Mouse (Mus musculus) stomach, embryonic 15.5 days (tissue): ENCODE results near the gene Olfr675. TPM values are rescaled to one million over a fixed set of nuclear protein-coding genes. Genes with fewer than 3 reads are reported as not detected.
"Not testable (repeated sequence)": the region's sequence is repeated elsewhere in the genome, so short reads cannot be mapped to it uniquely, and the experiment has no call there.

ENCODE experiments used
- ATAC-seq: fragments of 200-750 bp; cut with Nextera tagmentation; 2 replicates; pipeline ENCODE4 v1.8.0; 2017; ENCODE audit warnings: low read depth, moderate number of reproducible peaks, moderate TSS enrichment; ENCODE audit not compliant: insufficient read depth, low FRiP score
- H3K27ac ChIP-seq: fragments of 300-500 bp; sonication (generic); 2 replicates; pipeline ENCODE4 v1.5.1; 2015; ENCODE audit warnings: mild to moderate bottlenecking, inconsistent platforms
- H3K27me3 ChIP-seq: fragments of 300-500 bp; sonication (generic); replicated peaks from 2 replicates; pipeline ENCODE4 v1.6.1; 2015; ENCODE audit warnings: inconsistent platforms
- H3K36me3 ChIP-seq: fragments of 300-500 bp; sonication (generic); 2 replicates; pipeline ENCODE4 v1.6.1; 2015; ENCODE audit warnings: inconsistent platforms
- H3K4me1 ChIP-seq: fragments of 300-500 bp; sonication (generic); 2 replicates; pipeline ENCODE4 v1.6.1; 2015; ENCODE audit warnings: inconsistent platforms
- H3K4me2 ChIP-seq: fragments of 300-500 bp; sonication (generic); 2 replicates; pipeline ENCODE4 v1.6.1; 2015; ENCODE audit warnings: mild to moderate bottlenecking, inconsistent platforms
- H3K4me3 ChIP-seq: fragments of 300-500 bp; sonication (generic); replicated peaks from 2 replicates; pipeline ENCODE4 v1.5.1; 2015; ENCODE audit warnings: inconsistent platforms
- H3K9ac ChIP-seq: fragments of 300-500 bp; sonication (generic); 2 replicates; pipeline ENCODE4 v1.6.1; 2015; ENCODE audit warnings: inconsistent platforms
- H3K9me3 ChIP-seq: fragments of 300-500 bp; sonication (generic); 2 replicates; pipeline ENCODE4 v1.6.1; 2016; ENCODE audit warnings: inconsistent platforms
- WGBS: fragments of 180-500 bp; shearing (Covaris S2); methylation state at CpG from one replicate; pipeline ENCODE4 v1.1.7; 2015; 5-methylcytosine and 5-hydroxymethylcytosine counted together
- polyA plus RNA-seq: library from polyadenylated mRNA; unstranded; fragments of >200 nt; fragmentation: Nextera tagmentation; extraction: Ambion mirVana; gene quantifications from 2 replicates; pipeline ENCODE4 v1.2.1, GENCODE M21; 2015

Gene Olfr675
- polyA plus RNA-seq: not detected in 2 replicates

DNA sequence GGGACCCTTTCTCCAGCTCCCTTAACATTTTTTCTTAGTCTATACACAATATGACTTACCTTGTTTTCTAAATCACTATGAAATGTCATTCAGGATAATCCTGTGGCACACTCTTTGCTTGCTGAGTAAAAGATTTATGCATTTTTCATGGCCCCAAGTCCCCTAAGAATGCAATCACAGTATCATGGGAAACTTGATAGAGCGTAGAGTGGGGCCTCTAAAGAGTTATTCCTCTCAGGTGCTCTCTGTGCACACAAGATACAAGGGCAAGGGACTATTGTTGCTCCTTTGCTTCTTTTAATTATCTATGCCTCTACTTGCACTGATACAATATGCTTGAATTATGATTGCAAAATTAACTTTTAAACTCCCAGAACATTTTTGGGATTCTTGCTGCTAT lies at the start of gene Olfr675:
Olfr675 (minus strand) TSS at position 101 of the 400 bp plus-strand sequence.
- no peak for ATAC-seq
- Histone ChIP-seq H3K4me1 (no peaks in the 10 kb centered on the region), H3K9me3 (no peaks in the 10 kb centered on the region), H3K4me2 (no peak within 1 kb of the TSS), H3K27me3 (no peaks in the 10 kb centered on the region), H3K4me3 (no peak within 1 kb of the TSS), H3K27ac (no peak within 1 kb of the TSS), H3K9ac (no peak within 1 kb of the TSS), H3K36me3 (no peaks in the 10 kb centered on the region)
- WGBS: 84% methylated on average over 1 of the region's 1 CpGs

DNA sequence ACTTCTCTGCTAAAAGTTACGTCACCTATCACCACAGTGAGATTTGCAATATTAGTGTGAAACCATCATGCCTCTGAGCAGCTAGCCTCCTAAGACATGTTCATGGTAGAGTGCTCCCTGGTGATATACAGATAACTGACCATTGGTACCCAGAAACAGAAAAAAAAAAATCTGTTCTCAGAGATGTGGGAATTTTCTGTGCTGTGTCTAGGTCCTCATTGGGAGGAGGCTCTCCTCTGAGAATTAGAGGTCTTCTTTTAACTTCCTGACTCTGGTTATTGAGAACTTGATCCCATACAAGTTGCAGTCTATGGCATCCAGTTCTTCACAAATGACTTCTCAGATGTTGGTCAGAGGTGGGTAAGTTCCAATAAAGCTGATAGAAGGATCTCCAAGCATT lies 35.9 kb upstream of the Olfr675 start, which contains the start of gene Olfr678:
Olfr678 (plus strand) TSS at position 301 of the 400 bp plus-strand sequence.
- Histone ChIP-seq H3K4me1 (no peaks in the 10 kb centered on the region), H3K36me3 (no peaks in the 10 kb centered on the region), H3K4me2 (no peak within 1 kb of the TSS), H3K9me3 (no peaks in the 10 kb centered on the region), H3K27ac (no peak within 1 kb of the TSS), H3K4me3 (no peak within 1 kb of the TSS), H3K27me3 (no peaks in the 10 kb centered on the region), H3K9ac (no peak within 1 kb of the TSS)
- 80% methylated on average over 1 of the region's 1 CpGs for WGBS
- ATAC-seq: no peak

DNA sequence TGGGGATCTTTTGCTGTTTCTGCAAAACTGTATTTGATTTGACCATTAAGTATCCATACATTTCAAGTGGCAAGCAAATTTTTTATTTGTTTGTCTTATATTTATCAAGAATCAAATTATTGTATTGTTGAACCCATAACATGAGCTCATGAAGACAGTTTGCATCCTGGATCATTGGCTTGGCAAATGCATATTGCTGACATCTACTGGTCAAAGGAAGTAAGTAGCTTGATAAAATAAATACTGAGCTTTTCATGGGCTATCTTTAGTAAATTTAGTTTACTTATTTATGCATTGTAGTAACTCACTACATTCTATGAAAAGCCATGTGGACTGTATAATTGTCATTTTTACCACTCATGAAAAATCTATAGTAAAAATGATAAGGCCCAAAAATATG lies 30.7 kb upstream of the Olfr675 start:
- no peak for ATAC-seq
- no peak overlapping the region for H3K9ac ChIP-seq
- H3K27ac ChIP-seq: no peak overlapping the region
- H3K9me3 ChIP-seq: no peaks in the 10 kb centered on the region
- H3K4me1 ChIP-seq: no peaks in the 10 kb centered on the region
- H3K27me3 ChIP-seq: no peaks in the 10 kb centered on the region
- H3K4me3 ChIP-seq: no peak overlapping the region
- H3K4me2 ChIP-seq: no peak overlapping the region
- no peaks in the 10 kb centered on the region for H3K36me3 ChIP-seq

DNA sequence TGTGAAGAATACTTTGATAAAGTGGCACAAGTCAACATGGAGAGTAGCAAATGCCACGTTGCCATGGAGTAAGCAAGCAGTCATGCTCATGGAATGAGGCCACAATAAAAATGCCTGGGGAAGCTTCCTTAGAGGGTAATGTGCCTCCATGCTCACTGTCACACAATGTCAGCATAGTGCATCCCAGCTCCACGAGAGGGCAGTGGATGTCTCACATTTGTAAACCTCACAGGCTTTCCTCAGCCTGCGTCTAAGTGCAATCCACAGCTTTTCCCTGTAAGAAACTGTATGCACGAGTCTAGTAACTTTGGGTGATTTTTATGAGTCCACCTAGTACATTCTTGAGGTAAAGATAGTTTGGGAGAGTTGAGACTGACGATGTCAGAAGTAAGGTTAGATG lies 5.6 kb upstream of the Olfr675 start:
- not testable (repeated sequence) for H3K9ac ChIP-seq, H3K4me1 ChIP-seq, ATAC-seq, H3K27me3 ChIP-seq, H3K36me3 ChIP-seq, H3K9me3 ChIP-seq, H3K27ac ChIP-seq, H3K4me2 ChIP-seq, H3K4me3 ChIP-seq
- WGBS: 48% methylated on average over 5 of the region's 5 CpGs

DNA sequence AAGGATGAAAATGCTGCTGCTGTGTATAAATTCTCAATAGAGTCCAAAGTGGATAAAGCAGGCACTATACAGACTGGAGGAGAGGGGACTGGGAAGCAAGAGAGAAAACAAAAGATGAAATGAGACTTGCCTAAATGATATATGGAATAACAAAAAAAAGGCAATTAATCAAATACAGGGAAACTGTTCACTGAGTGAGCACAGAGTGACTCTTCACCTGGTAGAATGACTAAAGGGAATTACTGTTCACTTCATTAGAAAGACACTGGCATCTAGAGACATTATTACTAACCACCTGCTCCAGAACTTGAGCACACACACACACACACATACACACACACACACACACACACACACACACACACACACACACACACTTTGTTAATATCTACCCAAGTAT lies 4.1 kb upstream of the Olfr675 start, which contains the start of gene Olfr676:
Olfr676 (plus strand) TSS at position 301 of the 400 bp plus-strand sequence.
- ATAC-seq: no peak
- Histone ChIP-seq H3K27ac (no peak within 1 kb of the TSS), H3K9me3 (no peaks in the 10 kb centered on the region), H3K4me1 (no peaks in the 10 kb centered on the region), H3K9ac (no peak within 1 kb of the TSS), H3K4me2 (no peak within 1 kb of the TSS), H3K36me3 (no peaks in the 10 kb centered on the region), H3K4me3 (no peak within 1 kb of the TSS), H3K27me3 (no peaks in the 10 kb centered on the region)

DNA sequence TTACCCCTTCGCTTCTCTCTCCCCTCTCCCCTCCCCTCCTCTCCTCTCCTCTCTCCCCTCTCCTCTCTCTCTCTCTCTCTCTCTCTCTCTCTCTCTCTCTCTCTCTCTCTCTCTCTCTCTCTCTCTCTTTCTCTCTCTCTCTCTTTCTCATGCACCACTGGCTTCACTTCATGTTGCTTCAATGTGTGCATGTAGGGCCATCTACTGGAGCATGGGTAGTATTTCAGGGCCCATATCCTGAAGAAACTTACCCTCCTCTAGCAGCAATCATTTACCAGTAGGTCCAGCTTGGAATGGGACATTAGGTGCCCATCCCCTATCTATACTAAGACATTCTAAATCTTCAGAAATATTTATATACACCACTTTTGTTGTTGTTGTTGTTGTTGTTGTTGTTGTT lies 5.7 kb downstream of the Olfr675 start:
- 60% methylated on average over 1 of the region's 1 CpGs for WGBS
- no peaks in the 10 kb centered on the region for H3K4me1 ChIP-seq
- no peak overlapping the region for H3K9ac ChIP-seq
- H3K27me3 ChIP-seq: no peaks in the 10 kb centered on the region
- no peaks in the 10 kb centered on the region for H3K9me3 ChIP-seq
- H3K4me2 ChIP-seq: no peak overlapping the region
- no peak overlapping the region for H3K4me3 ChIP-seq
- no peak for ATAC-seq
- H3K27ac ChIP-seq: no peak overlapping the region
- H3K36me3 ChIP-seq: no peaks in the 10 kb centered on the region

DNA sequence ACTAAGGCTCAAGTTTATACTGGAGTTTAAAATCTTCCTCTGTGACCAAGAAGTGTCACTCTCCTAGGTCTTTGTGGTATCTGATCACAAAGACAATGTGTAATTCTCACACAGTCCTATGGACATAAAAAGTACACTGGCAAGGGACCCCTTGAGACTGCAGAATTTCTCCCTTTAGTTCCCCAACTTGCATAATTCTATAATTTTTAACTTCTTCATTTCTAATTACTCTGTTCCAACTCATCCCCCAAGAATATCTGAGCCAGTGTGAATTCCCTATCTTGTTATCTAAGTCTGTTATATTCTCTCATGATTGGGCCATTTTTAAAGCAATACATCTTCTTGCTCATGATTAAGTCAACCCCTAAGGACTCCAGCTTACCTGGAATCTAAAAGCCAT lies 26.3 kb downstream of the Olfr675 start, which contains the start of gene Olfr672:
Olfr672 (minus strand) TSS at position 101 of the 400 bp plus-strand sequence.
- Histone ChIP-seq H3K27me3 (no peaks in the 10 kb centered on the region), H3K4me3 (no peak within 1 kb of the TSS), H3K36me3 (no peaks in the 10 kb centered on the region), H3K4me2 (no peak within 1 kb of the TSS), H3K9me3 (no peaks in the 10 kb centered on the region), H3K4me1 (no peaks in the 10 kb centered on the region), H3K27ac (no peak within 1 kb of the TSS), H3K9ac (no peak within 1 kb of the TSS)
- no peak for ATAC-seq

DNA sequence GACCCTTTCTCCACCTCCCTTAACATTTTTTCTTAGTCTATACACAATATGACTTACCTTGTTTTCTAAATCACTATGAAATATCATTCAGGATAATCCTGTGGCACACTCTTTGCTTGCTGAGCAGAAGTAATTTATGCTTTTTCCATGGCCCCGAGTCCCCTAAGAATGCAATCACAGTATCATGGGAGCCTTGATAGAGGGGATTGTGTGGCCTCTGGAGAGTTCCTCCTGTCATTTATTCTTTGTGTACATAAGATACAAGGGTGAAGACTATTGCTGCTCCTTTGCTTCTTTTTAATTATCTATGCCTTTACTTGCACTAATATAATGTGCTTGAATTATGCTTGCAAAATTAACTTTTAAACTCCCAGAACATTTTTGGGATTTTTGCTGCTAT lies 49.2 kb downstream of the Olfr675 start, which contains the start of gene Olfr671:
Olfr671 (minus strand) TSS at position 101 of the 400 bp plus-strand sequence.
- no peak within 1 kb of the TSS for H3K27ac ChIP-seq
- H3K4me2 ChIP-seq: no peak within 1 kb of the TSS
- H3K4me1 ChIP-seq: no peaks in the 10 kb centered on the region
- H3K9me3 ChIP-seq: no peaks in the 10 kb centered on the region
- no peaks in the 10 kb centered on the region for H3K27me3 ChIP-seq
- ATAC-seq: no peak
- H3K4me3 ChIP-seq: no peak within 1 kb of the TSS
- no peaks in the 10 kb centered on the region for H3K36me3 ChIP-seq
- H3K9ac ChIP-seq: no peak within 1 kb of the TSS
- WGBS: 58% methylated on average over 1 of the region's 1 CpGs

DNA sequence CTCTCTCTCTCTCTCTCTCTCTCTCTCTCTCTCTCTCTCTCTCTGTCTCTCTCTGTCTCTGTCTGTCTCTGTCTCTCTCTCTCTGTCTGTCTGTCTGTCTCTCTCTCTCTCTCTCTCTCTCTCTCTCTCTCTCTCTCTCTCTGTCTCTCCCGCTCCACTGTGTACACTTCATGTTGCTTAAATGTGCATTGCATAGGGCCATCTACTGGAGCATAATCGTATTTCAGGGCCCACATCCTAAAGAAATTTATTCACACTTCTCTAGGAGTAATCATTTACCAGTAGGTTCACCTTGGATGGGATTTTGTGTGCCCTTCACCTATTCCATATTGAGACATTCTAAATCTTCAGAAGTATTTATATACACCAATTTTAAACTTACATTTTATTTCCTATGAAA lies 55.8 kb downstream of the Olfr675 start:
- not testable (repeated sequence) for H3K36me3 ChIP-seq, H3K9ac ChIP-seq, H3K9me3 ChIP-seq, ATAC-seq, H3K4me2 ChIP-seq, H3K4me3 ChIP-seq, H3K27ac ChIP-seq, H3K27me3 ChIP-seq, H3K4me1 ChIP-seq
- WGBS: 69% methylated on average over 2 of the region's 2 CpGs

Other genes with a start within 250 kb of the Olfr675 start
- gene Usp17lb, start 185.9 kb downstream of the Olfr675 start, polyA plus RNA-seq: not detected in 2 replicates
- not detected in 2 replicates for gene Usp17la, start 171.5 kb downstream of the Olfr675 start, polyA plus RNA-seq
- gene Olfr665, start 150.4 kb downstream of the Olfr675 start, polyA plus RNA-seq: not detected in 2 replicates
- gene Olfr666, start 132.5 kb downstream of the Olfr675 start, polyA plus RNA-seq: not detected in 2 replicates
- gene Olfr667, start 107.0 kb downstream of the Olfr675 start, polyA plus RNA-seq: not detected in 2 replicates
- gene Olfr668, start 100.4 kb downstream of the Olfr675 start, polyA plus RNA-seq: not detected in 2 replicates
- gene Olfr669, start 94.2 kb downstream of the Olfr675 start, polyA plus RNA-seq: not detected in 2 replicates
- not detected in 2 replicates for gene Olfr670, start 65.8 kb downstream of the Olfr675 start, polyA plus RNA-seq
- gene Olfr671, start 49.3 kb downstream of the Olfr675 start, polyA plus RNA-seq: not detected in 2 replicates
- not detected in 2 replicates for gene Olfr672, start 26.4 kb downstream of the Olfr675 start, polyA plus RNA-seq
- not detected in 2 replicates for gene Olfr676, start 4.2 kb upstream of the Olfr675 start, polyA plus RNA-seq
- not detected in 2 replicates for gene Olfr677, start 22.9 kb upstream of the Olfr675 start, polyA plus RNA-seq
- not detected in 2 replicates for gene Olfr678, start 36.0 kb upstream of the Olfr675 start, polyA plus RNA-seq
- gene Olfr679, start 52.7 kb upstream of the Olfr675 start, polyA plus RNA-seq: not detected in 2 replicates
- not detected in 2 replicates for gene Olfr680-ps1, start 64.4 kb upstream of the Olfr675 start, polyA plus RNA-seq
- not detected in 2 replicates for gene Olfr681, start 88.4 kb upstream of the Olfr675 start, polyA plus RNA-seq
- gene Olfr683, start 118.6 kb upstream of the Olfr675 start, polyA plus RNA-seq: not detected in 2 replicates
- not detected in 2 replicates for gene Olfr684, start 135.2 kb upstream of the Olfr675 start, polyA plus RNA-seq
- gene Olfr685, start 157.6 kb upstream of the Olfr675 start, polyA plus RNA-seq: not detected in 2 replicates
- not detected in 2 replicates for gene Olfr686, start 179.0 kb upstream of the Olfr675 start, polyA plus RNA-seq